Mouse (Mus musculus) A20 (cell line): Measurements from ENCODE around the gene Rgs16.
"Not testable (repeated sequence)": the region's sequence is repeated elsewhere in the genome, so short reads cannot be mapped to it uniquely, and the experiment has no call there.

ENCODE experiments used
- DNase-seq: peaks from one replicate; pipeline ENCODE4 v3.0.0-alpha.2; 2011; ENCODE audit warnings: low read depth, low spot score

Rgs16 gene

DNA sequence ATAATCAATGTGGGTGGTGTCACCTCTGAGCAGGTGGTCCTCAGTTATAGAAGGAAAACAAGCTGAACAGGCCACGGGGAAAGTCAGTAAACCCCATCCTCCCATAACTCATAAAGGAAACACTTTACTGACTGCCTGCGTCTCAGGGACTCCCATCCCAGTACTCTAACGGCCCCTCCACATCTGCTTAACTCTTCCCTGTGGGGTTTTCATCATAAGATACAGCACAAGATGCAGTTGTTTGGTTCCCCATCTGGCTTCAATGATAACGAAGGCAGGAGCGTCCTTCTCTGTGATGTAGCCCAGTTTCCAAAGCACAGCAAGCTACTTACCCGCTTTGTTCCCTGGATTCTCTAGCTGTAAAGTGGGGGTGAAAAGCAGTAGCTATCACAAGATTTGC lies 9.9 kb downstream of the Rgs16 start:
- DNase-seq, result no peak

DNA sequence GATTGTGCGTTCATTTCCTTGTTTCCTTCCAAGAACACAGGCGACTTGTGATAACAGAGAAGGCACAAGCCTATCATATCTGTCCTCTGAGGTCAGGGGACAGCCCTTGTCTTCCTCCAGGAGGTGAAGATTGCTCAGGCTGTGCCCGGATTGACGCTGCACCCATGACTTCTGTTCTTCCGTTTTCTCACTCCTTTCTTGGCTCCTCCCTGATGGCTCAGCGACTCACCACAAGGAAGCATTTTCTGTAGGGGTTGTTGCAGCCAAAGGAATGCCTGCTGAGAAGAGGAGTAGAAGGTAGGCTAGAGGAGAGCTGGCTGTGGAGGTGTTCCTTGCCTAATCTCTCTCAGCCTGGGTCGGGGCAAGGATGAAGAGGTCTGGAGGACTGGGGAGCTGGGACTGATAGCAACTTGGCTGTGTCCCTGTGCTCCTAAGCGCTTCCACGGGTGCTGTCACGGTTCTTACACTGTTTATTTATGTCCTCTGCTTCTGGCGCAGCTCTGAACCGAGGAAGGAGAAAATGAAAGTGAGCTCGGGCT lies 11.7 kb downstream of the Rgs16 start:
- DNase-seq, result no peak

GRCm38 (mm10) chr1:153752521-153752920 lies 12.4 kb downstream of the Rgs16 start:
- peak; percentile 40 for DNase-seq

DNA sequence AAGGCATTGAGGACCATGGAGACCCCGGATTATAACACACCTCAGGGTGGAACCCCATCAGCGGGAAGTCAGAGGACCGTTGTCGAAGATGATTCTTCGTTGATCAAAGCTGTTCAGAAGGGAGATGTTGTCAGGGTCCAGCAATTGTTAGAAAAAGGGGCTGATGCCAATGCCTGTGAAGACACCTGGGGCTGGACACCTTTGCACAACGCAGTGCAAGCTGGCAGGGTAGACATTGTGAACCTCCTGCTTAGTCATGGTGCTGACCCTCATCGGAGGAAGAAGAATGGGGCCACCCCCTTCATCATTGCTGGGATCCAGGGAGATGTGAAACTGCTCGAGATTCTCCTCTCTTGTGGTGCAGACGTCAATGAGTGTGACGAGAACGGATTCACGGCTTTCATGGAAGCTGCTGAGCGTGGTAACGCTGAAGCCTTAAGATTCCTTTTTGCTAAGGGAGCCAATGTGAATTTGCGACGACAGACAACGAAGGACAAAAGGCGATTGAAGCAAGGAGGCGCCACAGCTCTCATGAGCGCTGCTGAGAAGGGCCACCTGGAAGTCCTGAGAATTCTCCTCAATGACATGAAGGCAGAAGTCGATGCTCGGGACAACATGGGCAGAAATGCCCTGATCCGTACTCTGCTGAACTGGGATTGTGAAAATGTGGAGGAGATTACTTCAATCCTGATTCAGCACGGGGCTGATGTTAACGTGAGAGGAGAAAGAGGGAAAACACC lies 13.7 kb downstream of the Rgs16 start:
- no peak for DNase-seq

DNA sequence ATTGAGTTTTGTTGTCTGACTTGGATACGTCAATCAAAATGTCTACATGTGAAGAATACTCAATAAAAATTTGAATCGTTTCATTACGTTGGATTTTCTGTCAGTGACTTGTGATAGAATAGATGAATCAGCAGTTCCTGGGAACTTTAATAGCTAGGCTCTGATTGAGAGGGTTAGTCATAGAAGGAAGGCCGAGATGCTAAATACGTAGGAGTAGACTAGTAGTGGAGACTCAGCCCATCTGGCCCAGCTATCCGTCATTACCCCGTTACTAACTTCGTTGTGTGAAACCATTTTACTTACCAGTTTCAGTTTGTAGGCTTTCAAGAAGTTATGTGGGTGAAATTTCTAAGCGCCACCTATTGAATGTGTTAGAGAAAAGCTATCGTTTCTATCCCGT lies 24.0 kb downstream of the Rgs16 start:
- peak; percentile 47 for DNase-seq

- no peak for DNase-seq
Measured at GRCm38 (mm10) chr1:153766298-153766697, 26.1 kb downstream of the Rgs16 start.

DNA sequence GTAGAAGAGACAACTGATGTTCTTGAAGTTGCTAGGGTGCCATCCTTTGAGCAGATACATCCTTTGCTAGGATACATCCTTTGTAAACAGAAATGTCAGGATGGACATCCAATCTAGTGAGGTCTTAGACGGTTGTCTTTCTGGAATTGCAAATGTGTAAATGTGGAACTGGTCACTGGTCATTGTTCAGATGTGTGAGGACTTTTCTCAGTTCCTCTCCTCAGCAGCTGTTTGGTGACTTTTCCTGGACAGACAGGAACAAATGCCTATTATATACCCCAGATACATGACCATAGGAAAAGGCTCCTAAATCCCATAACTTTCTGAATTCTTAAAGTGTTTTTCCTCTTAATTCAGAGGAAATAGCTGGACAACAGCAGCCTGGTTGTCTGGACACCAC lies 27.1 kb downstream of the Rgs16 start:
- no peak for DNase-seq

GRCm38 (mm10) chr1:153768465-153768864 lies 28.3 kb downstream of the Rgs16 start:
- DNase-seq, result peak; percentile 26

GRCm38 (mm10) chr1:153769571-153769970 lies 29.4 kb downstream of the Rgs16 start:
- not testable (repeated sequence) for DNase-seq

- DNase-seq, result no peak
Measured at GRCm38 (mm10) chr1:153769998-153770775, 30.0 kb downstream of the Rgs16 start.

GRCm38 (mm10) chr1:153770776-153771167 lies 30.6 kb downstream of the Rgs16 start:
- DNase-seq, result no peak

- DNase-seq, result no peak
Measured at GRCm38 (mm10) chr1:153775174-153775573, 35.0 kb downstream of the Rgs16 start.

DNA sequence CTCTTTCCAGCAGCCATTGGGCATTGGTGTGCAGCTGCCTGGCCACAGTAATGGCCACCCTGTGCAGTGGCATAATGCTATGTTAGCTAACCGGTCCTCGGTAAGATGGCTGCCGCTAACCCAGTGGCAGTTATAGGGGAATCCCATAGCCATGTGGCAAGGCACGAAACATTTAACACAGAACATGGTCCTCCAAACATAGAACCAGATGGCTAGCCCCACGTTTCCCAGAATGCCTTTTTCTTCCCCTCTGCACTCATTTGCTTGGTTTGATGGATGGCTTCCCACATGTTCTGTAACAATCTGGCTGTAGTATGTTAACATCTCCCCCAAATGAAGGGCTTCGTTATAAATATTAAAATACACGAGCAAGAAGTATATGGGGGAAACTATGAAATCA lies 36.1 kb downstream of the Rgs16 start:
- DNase-seq, result no peak

DNA sequence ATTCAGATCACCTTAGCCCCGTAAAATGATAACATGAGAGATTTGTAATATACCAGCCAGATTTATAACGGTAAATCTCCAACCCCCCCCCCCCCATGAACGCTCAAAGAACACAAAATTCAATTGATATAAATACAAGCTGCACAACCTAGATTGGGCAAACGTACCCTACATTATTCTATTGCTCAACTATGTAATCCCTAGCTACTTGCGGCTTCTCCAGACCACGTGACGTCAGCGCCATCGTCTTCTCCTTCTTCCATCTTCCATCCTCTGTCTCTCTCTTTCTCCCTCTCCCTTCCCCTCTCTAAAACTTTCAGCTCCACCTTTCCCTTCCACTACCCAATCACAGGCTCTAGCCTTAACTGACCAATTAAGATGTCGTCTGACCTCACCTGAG lies 38.1 kb downstream of the Rgs16 start:
- no peak for DNase-seq

DNA sequence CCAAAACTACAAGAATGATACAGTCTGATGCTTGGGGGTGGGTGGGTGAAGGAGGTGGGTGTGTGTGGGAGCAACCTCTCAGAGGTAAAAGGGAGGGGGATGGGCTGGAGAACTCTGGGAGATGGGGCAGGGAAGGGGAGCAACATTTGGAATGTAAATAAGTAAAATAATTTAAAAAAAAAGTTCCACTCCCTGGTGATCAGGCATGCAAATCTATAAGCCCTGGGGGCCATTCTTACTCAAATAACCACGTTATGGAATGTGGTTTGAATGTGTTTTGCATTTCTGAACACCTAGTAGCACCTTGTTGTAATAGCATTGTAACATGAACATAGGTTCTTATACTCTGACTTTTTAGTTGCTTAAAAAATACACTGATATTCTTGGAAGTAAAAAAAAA lies 43.2 kb downstream of the Rgs16 start:
- DNase-seq, result no peak

GRCm38 (mm10) chr1:153785608-153786007 lies 45.5 kb downstream of the Rgs16 start:
- no peak for DNase-seq

- no peak for DNase-seq
Measured at GRCm38 (mm10) chr1:153790708-153791107, 50.6 kb downstream of the Rgs16 start.

DNA sequence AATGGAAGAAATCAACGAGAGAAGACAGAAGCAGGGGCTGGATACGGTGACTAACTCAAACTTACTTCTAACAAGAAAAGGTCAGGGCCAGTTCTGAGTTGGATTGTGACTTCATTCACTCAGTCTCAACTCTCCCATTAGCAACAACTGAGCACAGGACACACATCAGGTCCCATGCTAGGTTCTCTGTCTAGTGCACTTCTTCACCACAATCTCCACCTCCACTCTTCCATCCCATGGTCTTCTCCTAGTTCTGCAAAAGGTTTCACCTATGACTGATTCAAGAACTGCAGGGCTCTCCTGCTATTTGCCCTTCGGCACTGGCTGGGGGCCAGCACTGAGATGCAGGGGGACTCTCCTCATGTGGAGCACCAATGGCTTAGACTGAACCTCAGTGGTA lies 54.1 kb downstream of the Rgs16 start:
- DNase-seq, result no peak
